Mouse (Mus musculus) right cerebral cortex, postnatal 4 days (tissue): ENCODE measurements around the gene Mettl7b.

Experiments used
- DNase-seq: peaks from one replicate; pipeline ENCODE4 v3.0.0-alpha.2; 2022

Gene Mettl7b

DNA sequence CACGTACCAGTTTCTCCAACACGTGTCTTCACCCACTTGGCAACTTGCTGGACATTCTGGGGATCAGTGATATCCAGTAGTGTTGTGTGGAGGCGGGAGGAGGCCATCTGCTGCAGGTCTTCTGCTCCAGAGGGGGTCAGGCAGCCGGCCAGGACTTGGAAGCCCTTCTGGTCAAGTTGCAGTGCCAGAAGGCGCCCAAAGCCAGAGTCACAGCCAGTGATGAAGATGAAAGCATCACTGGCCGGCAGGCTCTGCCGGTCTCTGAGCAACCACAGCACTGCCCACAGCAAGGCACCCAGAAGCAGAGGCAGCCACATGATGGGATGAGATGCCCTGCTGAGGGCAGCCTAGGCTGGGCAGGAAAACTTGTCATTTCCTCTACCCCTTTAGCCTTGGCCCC lies 42.5 kb downstream of the Mettl7b start:
- peak; percentile 55 for DNase-seq

DNA sequence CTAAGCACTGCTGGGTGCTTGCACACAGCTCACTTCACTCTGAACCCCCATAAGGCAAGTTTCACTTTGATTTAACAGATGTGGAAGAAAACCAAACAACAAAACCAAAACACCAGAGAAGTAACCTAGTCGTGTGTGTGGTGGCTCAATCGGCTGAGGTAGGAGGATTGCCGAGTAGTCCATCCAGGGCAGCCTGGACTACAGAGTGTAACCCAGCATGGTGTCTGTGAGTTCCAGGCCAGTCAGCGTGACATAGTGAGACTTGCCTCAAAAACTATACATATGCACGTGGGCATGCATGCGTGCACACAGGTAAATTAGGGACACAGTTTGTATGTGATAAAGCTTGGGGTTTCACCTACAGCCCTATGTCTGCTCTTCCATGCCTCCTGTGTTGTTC lies 43.4 kb downstream of the Mettl7b start:
- DNase-seq = no peak

DNA sequence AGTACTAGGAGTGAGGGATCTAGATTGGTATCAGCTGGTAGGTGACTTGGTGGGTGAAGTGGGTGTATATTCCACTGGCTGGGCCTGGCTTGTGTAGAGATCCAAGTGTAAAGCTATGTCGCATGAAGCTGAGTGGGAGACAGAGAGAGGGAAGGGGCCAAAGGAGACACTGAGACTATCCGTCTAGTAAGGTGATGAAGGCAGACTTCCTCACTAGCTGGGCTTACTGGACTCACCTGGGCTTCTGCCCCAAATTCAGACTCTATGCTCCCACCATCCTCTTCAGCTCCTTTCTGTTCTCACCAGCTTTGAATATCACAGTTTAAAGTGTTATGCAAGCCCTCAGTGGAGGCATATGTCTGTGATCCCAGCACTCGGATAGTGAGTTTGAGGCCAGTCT lies 44.1 kb downstream of the Mettl7b start:
- no peak for DNase-seq

DNA sequence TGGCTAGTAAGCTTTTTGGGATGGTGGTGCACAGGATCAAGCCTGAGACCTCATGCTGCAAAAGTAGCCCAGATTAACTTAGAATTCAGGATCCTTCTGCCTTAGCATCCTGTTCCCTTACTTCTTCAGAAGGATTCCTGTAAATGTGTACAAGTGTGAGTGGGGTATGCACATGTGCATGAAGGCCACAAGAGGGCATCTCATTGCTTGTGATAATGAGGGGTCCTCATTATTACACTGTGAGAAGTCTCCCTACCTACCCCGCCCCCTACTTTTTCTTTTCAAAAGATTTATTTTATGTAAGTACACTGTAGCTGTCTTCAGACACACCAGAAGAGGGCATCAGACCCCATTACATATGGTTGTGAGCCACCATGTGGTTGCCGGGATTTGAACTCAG lies 45.2 kb downstream of the Mettl7b start:
- DNase-seq = no peak

DNA sequence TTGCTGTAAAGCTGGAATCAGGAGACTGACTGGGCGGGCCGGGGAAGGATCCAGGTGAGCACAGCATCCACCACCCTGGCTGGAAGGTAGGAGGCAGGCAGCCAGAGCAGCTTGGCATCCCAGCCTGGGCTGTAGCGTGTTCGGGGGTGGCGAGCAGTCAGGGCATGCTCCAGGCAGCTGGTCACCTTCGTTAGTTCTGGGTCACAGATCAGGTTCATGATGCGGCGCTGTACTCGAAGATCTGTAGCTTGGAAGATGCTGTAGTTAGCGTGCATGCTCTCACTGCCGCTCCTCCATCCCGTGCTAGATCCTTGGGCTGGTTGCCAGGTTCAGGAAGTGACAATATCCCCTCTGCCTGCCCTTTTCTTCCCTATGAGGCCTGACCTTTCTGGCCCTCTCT lies 47.1 kb downstream of the Mettl7b start:
- no peak for DNase-seq

DNA sequence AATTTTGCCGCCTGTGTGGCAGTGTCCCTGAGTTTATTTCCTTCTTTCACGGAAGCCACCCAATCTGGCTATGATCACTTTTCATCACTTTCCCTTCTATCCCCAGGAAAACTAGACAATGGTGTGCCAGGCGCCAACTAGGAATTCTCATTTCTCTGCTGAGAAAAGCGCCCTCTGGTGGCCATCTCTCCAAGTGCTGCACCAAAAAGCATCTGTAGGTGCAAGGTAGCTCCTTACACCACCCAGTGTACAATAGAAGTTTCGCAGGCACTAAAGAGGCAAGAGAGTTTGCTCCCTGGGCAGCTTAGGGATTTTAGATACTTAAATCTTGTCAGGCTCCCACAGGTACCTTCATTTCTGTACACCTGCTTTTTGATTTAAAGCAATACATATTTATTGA lies 47.6 kb downstream of the Mettl7b start:
- DNase-seq = peak; percentile 96

DNA sequence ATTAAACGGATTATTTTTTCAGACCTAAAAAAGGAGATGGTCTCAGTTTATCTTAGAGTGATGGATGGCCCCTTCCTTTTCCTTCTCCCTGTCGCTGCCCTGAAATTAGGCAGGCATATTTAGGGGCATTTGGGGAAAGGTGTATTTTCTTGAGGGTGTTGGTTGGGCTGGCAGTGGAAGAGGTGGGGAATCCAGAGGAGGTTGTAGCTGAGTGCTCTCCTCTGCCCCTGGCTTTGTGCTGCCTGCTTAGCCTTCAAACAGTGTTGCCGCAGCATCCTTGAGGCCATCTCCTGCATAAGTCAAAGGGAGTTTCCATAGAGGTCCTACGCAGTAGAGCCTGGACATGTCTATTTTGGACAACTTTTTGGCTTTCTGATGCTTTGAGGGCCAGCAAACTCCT lies 48.0 kb downstream of the Mettl7b start:
- DNase-seq = no peak

DNA sequence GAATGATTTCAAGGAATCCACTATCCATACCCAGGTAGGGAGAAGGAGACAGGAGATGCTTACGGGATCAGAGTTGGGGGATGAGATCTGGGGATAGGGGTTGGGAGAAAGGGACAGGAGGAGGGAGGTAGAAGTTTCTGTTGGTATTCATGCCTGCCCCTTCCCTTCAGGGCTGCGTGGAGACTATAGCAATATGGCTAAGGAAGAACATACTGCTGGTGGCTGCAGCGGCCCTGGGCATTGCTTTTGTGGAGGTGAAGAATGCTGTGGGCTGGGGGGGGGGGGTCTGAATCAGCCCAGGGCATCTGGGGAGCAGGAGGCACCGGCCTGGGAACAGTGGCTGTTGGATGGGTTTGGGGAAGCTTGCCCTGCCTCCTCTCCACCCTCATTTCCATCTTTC lies 48.5 kb downstream of the Mettl7b start:
- no peak for DNase-seq

DNA sequence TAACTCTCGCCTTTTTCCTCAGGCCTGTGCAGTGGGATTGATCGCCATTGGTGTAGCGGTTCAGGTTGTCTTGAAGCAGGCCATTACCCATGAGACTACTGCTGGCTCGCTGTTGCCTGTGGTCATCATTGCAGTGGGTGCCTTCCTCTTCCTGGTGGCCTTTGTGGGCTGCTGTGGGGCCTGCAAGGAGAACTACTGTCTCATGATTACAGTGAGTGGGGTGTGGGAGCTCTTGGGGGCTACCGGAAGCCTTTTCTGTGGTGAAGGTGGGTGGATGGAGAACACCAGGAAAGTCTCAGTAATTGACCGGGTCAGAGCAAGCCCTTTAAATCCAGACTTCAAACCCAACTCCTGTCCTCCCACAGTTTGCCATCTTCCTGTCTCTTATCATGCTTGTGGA lies 49.4 kb downstream of the Mettl7b start:
- DNase-seq = no peak

DNA sequence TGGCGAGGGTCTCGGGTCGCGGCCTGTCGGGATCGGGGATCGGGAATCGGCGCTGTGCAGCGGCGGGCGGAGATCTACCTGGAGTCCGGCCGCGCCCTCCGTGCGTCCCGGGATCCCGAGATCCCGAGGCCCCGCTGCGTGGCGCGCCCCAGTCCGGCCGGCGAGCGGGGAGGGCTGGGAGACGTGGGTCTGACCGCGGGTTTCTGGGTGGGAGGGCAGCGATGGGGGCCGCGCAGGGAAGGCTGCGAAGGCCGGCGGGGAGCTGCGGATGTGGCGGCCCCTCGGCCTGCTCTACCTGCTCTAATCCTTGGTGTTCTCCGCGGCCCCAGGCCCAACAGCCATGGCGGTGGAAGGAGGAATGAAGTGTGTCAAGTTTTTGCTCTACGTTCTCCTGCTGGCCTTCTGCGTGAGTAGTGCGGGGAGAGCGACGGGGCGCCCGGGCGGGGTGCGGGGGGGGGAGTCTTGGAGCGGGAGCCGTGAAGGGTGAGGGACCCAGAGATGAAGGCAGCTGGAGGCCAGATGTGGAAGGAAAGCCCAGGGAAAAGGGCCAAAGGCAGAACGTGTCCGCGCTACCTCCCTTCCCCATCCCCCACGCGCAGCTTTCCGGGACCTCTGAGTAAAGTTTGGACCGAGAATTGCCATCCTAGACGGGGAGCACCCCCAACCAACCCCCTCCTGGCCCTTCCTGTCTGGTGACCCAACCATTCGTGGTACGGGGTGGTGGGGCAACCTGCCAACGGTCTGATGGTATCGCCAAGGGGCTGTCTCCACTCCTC lies 50.5 kb downstream of the Mettl7b start:
- peak; percentile 76 for DNase-seq

DNA sequence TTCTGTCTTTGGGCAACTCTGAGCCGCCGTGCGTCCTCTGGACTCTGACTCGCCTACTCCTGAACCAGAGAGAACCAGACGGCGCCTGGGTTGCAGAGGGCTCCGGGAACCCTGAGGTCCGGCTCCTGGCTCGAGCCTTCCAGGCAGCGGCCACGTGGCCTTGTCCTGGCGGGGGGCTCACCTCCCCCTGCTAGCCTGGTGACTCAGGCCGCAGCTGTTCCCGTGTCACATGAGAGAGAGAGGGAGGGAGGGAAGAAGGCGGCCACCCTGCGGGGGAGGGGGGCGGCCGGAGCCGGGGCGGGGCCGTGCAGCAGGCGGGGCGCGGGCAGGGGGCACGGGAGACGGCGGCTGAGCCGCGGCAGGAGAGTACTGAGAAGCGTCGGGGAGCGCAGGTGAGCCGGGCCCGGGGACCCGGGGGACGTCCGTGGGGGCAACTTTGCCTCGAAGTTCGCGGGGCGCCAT lies 51.2 kb downstream of the Mettl7b start:
- peak; percentile 62 for DNase-seq

DNA sequence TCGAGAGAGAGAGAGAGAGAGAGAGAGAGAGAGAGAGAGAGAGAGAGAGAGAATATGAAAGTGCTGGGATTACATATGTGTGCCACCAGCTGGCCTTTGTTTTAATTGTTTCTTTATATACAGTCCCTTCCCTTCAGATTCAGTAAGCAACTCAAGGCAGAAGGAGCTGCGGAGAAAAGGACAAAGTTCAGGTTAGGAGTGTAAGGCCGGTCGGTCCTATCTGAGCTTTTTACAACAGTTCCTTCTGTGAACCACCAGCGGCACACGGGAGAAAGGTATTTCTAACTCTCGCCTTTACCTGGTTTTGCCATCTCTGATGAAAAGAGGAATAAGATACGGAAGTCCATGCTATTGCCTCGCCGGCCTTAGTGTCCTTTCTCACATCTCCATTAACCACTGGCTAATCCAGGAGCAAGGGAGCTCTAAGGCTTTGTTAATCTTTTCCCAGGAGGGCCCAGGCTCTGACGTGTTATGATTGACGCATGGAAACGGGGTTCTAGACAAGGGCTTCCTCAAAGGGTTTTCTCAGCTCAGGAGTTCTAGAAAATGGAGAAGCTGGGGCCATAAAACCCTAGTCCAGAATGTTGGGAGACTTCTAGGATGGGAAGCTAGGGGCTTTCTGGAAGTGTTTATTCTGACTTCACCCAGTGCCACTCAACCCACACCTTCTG lies 51.9 kb downstream of the Mettl7b start:
- DNase-seq = no peak
